Mouse (Mus musculus) stomach, embryonic 15.5 days (tissue): ENCODE data around the gene Tead1. TPM values are rescaled to one million over a fixed set of nuclear protein-coding genes. Genes with fewer than 3 reads are reported as not detected.
A peak's percentile ranks its signal among the peaks of the same experiment; 100 is the strongest.

ENCODE experiments used
- ATAC-seq: fragments of 200-750 bp; cut with Nextera tagmentation; 2 replicates; pipeline ENCODE4 v1.8.0; 2017; ENCODE audit warnings: low read depth, moderate number of reproducible peaks, moderate TSS enrichment; ENCODE audit not compliant: insufficient read depth, low FRiP score
- H3K27ac ChIP-seq: fragments of 300-500 bp; sonication (generic); 2 replicates; pipeline ENCODE4 v1.5.1; 2015; ENCODE audit warnings: mild to moderate bottlenecking, inconsistent platforms
- H3K27me3 ChIP-seq: fragments of 300-500 bp; sonication (generic); replicated peaks from 2 replicates; pipeline ENCODE4 v1.6.1; 2015; ENCODE audit warnings: inconsistent platforms
- H3K36me3 ChIP-seq: fragments of 300-500 bp; sonication (generic); 2 replicates; pipeline ENCODE4 v1.6.1; 2015; ENCODE audit warnings: inconsistent platforms
- H3K4me1 ChIP-seq: fragments of 300-500 bp; sonication (generic); 2 replicates; pipeline ENCODE4 v1.6.1; 2015; ENCODE audit warnings: inconsistent platforms
- H3K4me2 ChIP-seq: fragments of 300-500 bp; sonication (generic); 2 replicates; pipeline ENCODE4 v1.6.1; 2015; ENCODE audit warnings: mild to moderate bottlenecking, inconsistent platforms
- H3K4me3 ChIP-seq: fragments of 300-500 bp; sonication (generic); replicated peaks from 2 replicates; pipeline ENCODE4 v1.5.1; 2015; ENCODE audit warnings: inconsistent platforms
- H3K9ac ChIP-seq: fragments of 300-500 bp; sonication (generic); 2 replicates; pipeline ENCODE4 v1.6.1; 2015; ENCODE audit warnings: inconsistent platforms
- H3K9me3 ChIP-seq: fragments of 300-500 bp; sonication (generic); 2 replicates; pipeline ENCODE4 v1.6.1; 2016; ENCODE audit warnings: inconsistent platforms
- WGBS: fragments of 180-500 bp; shearing (Covaris S2); methylation state at CpG from one replicate; pipeline ENCODE4 v1.1.7; 2015; 5-methylcytosine and 5-hydroxymethylcytosine counted together
- polyA plus RNA-seq: library from polyadenylated mRNA; unstranded; fragments of >200 nt; fragmentation: Nextera tagmentation; extraction: Ambion mirVana; gene quantifications from 2 replicates; pipeline ENCODE4 v1.2.1, GENCODE M21; 2015

Gene Tead1
- polyA plus RNA-seq, 1 experiment from 2014 or later, result 25.7 TPM

DNA sequence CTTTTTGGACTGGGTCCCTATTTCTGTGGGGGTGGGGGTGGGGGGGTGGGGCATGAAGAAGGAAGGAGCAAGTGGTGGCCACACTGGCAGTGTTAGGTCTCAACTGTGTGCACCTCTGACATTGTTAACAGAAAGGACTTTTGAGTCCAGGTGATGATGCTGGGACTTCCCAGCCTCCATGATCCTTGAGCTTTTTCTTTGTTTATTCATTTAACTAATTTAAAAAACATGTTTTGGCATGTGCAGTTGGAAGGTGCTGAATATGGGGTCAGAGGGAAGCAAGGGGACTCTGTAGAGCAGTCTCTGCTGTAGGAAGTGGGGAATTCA lies 149.5 kb downstream of the Tead1 start:
- peaks cover 35% of the 10 kb centered on the region for H3K4me1 ChIP-seq
- no peaks in the 10 kb centered on the region for H3K9me3 ChIP-seq
- H3K36me3 ChIP-seq, result no peaks in the 10 kb centered on the region
- no peak overlapping the region for H3K9ac ChIP-seq
- ATAC-seq, result no peak
- no peak overlapping the region for H3K4me2 ChIP-seq
- no peak overlapping the region for H3K4me3 ChIP-seq
- 0 out of 2 replicates have a peak overlapping the region, but pooled peaks have one; percentile 33 for H3K27ac ChIP-seq
- no peaks in the 10 kb centered on the region for H3K27me3 ChIP-seq

DNA sequence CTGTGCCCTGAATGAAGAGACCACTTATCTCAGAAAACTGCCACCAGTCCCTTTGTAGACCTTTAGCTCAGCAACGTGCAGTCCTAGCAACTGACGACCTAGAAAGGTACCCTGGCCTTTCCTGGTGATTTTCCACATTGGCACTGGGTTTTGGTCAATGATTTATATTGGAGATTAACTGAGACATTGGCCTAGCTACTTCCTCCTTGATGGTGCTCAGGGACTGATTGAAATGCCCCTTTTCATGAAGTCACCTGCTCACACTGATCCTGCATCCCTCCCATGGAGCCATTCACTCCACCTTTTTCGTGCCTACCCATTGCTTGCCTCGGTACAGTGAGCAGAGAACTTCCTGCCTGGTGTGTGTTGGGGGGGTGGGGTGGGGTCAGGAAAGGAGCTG lies 151.8 kb downstream of the Tead1 start:
- Histone ChIP-seq H3K9me3 (no peaks in the 10 kb centered on the region), H3K9ac (no peak overlapping the region), H3K4me1 (peaks cover 21% of the 10 kb centered on the region), H3K4me3 (no peak overlapping the region), H3K4me2 (no peak overlapping the region), H3K27me3 (no peaks in the 10 kb centered on the region), H3K27ac (no peak overlapping the region), H3K36me3 (no peaks in the 10 kb centered on the region)
- ATAC-seq, result no peak
- WGBS, result 62% methylated on average over 4 of the region's 4 CpGs

DNA sequence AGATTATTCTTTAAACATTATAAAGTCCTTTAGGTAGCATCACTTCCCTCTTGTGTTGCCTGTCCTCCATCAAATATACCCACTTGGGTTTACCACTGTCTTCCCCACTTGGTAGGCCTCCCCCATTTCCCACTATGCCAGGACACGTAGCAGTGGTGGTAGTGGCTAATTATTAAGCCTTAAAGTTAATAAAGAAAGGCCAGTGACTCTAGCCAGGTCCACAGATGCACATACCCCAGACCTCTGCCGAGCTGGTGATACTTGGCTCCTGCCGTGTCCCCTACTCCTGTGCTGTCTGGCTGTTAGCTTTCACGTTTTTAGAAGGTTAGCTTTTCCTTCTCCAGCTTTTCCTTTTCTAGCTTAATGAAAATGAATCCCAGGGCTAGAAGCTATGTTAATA lies 152.3 kb downstream of the Tead1 start:
- peak; percentile 43; the same call in 1 of the 2 replicates for ATAC-seq

DNA sequence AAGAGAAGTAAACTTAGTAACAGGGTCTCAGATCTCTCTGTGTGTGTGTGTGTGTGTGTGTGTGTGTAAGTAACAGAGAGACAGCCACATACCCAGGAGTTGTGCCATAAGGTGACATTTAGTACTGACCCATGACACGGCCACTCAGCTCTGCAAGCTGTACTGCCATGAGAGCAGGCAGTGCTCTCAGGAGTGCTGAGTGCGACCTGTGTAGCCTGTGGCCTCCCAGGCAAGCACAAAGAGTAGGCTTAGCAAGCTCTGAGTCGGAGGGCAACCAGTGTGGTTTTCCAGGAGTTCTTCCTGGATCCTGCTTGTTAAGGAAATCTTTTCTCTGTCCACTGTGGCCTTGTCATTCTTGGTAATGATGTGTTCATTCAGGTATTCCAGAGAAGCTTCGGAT lies 154.0 kb downstream of the Tead1 start:
- Histone ChIP-seq H3K9ac (no peak overlapping the region), H3K4me1 (peaks cover 3% of the 10 kb centered on the region; the same call in 1 of the 2 replicates), H3K9me3 (no peaks in the 10 kb centered on the region), H3K36me3 (no peaks in the 10 kb centered on the region), H3K4me3 (no peak overlapping the region), H3K27ac (0 out of 2 replicates have a peak overlapping the region, but pooled peaks have one; percentile 22), H3K27me3 (no peaks in the 10 kb centered on the region), H3K4me2 (no peak overlapping the region)
- WGBS, result 69% methylated on average over 4 of the region's 4 CpGs
- no peak for ATAC-seq

More for the DNA sequence above, 152.3 kb downstream of the Tead1 start:
- Histone ChIP-seq H3K9me3 (no peaks in the 10 kb centered on the region), H3K9ac (no peak overlapping the region), H3K4me3 (no peak overlapping the region), H3K27ac (no peak overlapping the region), H3K36me3 (no peaks in the 10 kb centered on the region), H3K27me3 (no peaks in the 10 kb centered on the region), H3K4me1 (peaks cover 17% of the 10 kb centered on the region), H3K4me2 (no peak overlapping the region)
- 71% methylated on average over 4 of the region's 4 CpGs for WGBS

DNA sequence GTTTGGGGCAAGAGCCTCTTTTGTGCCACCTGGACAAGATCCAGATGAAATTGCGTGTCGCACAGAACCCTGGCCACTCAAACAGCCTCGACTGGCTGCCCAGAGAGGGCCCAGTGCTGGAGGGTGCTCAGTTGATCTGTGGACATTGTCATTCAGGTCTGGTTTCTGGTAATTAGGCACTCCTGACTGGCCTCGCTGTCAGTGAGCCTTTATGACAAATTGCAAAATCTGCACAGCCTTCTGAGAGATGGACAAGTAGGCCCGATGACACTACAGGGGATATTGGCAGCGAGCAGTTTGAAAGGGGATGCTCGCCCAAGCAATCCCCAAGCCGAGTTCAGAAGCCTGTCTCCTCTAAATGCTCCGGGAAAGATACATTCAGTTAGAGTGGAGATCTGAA lies 157.0 kb downstream of the Tead1 start:
- Histone ChIP-seq H3K27me3 (no peaks in the 10 kb centered on the region), H3K36me3 (no peaks in the 10 kb centered on the region), H3K4me3 (no peak overlapping the region), H3K9ac (no peak overlapping the region), H3K27ac (no peak overlapping the region), H3K4me2 (no peak overlapping the region), H3K9me3 (no peaks in the 10 kb centered on the region), H3K4me1 (no peaks in the 10 kb centered on the region)
- ATAC-seq, result no peak
- 84% methylated on average over 9 of the region's 9 CpGs for WGBS

DNA sequence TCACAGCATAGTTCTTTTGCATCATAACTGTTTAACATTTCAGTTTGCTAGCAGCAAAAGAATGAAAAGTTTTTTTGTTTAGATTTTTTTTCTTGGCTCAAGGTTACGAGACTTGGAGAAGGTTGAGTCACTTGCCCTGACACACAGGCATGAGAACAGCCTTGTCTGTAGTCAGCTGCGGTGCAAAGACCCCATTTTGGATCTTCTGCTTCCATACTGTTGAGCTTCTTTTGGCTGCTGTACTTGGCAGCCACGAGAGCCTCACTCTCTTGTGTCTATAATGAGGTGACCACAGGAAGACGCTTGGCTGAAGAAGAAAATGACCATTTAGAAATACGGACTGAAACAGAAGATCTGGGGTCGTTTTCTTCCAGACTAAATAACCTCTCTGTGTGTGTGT lies 159.0 kb downstream of the Tead1 start:
- Histone ChIP-seq H3K27me3 (no peaks in the 10 kb centered on the region), H3K9ac (no peak overlapping the region), H3K4me2 (no peak overlapping the region), H3K27ac (no peak overlapping the region), H3K36me3 (no peaks in the 10 kb centered on the region), H3K4me1 (peaks cover 7% of the 10 kb centered on the region), H3K4me3 (no peak overlapping the region), H3K9me3 (no peaks in the 10 kb centered on the region)
- 82% methylated on average over 6 of the region's 6 CpGs for WGBS
- no peak for ATAC-seq

DNA sequence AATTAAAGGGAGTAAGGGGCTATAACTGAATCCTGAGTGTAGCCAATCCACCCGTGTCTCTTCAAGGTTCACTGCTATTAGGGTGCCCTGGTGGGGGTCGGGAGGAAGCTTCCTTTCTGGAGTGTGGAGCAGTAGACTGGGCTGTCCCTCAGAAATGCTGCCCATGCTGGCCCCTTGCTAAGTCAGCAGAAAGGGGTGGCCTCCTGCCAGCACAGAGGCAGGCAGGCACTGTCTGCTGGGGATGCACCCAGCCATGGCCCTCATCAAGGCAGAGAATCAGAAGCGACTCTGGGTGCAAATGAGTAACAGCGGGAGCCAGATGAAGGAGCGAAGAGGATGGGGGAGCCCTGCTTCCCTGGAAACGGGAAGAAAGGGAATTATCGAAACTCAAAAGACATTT lies 161.2 kb downstream of the Tead1 start:
- peaks cover 7% of the 10 kb centered on the region for H3K4me1 ChIP-seq
- no peaks in the 10 kb centered on the region for H3K36me3 ChIP-seq
- H3K27me3 ChIP-seq, result no peaks in the 10 kb centered on the region
- H3K9ac ChIP-seq, result no peak overlapping the region
- H3K27ac ChIP-seq, result no peak overlapping the region
- H3K4me2 ChIP-seq, result no peak overlapping the region
- no peaks in the 10 kb centered on the region for H3K9me3 ChIP-seq
- ATAC-seq, result no peak
- WGBS, result 62% methylated on average over 7 of the region's 7 CpGs
- H3K4me3 ChIP-seq, result no peak overlapping the region

DNA sequence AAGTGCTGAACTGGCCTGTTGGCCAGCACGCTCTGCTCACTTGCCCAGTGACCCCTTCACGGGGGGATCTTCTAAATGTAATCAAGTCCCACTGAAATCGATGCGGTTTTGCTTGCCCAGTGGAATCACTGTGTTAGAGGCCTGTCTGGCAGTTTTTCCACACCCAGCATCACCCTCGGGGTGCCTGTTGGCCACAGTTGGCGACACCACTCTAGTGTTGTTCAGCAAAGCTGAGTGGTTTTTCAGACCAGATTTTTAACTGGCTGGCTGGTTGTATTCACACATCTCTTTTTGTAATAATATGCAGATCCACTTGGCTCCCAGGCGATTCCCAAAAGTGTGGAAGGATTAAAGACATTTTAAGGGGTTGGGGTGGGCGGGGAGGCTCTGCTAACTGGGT lies 161.8 kb downstream of the Tead1 start:
- no peaks in the 10 kb centered on the region for H3K9me3 ChIP-seq
- no peak overlapping the region for H3K4me3 ChIP-seq
- H3K27me3 ChIP-seq, result no peaks in the 10 kb centered on the region
- 59% methylated on average over 8 of the region's 8 CpGs for WGBS
- H3K4me2 ChIP-seq, result no peak overlapping the region
- H3K4me1 ChIP-seq, result peaks cover 7% of the 10 kb centered on the region
- no peaks in the 10 kb centered on the region for H3K36me3 ChIP-seq
- H3K27ac ChIP-seq, result no peak overlapping the region
- no peak overlapping the region for H3K9ac ChIP-seq
- ATAC-seq, result no peak

DNA sequence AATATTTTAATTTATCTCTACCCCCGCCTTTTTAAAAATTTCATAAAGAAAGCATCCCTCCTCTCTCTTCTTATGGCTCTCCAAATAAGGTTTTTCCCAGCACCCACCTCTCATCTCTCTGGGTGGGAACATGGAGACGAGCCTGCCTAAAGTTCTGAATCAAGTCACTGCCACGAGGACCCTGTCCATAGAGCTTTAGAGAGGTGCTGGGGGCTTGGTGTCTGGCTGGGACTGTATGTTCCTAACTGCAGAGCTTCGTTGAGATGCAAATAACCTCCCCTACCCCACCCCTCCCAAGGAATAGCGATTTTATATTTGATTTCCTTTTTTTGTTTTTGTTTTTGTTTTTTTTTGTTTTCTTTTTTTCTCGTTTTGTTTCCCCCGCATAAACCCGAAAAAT lies 162.4 kb downstream of the Tead1 start:
- no peaks in the 10 kb centered on the region for H3K9me3 ChIP-seq
- ATAC-seq, result no peak
- H3K36me3 ChIP-seq, result no peaks in the 10 kb centered on the region
- no peak overlapping the region for H3K9ac ChIP-seq
- peak overlapping the region; percentile 41 for H3K4me2 ChIP-seq
- H3K27ac ChIP-seq, result peak overlapping the region; percentile 71
- peaks cover 7% of the 10 kb centered on the region for H3K4me1 ChIP-seq
- H3K27me3 ChIP-seq, result no peaks in the 10 kb centered on the region
- 28% methylated on average over 8 of the region's 8 CpGs for WGBS
- H3K4me3 ChIP-seq, result no peak overlapping the region; the same call in 1 of the 2 replicates

DNA sequence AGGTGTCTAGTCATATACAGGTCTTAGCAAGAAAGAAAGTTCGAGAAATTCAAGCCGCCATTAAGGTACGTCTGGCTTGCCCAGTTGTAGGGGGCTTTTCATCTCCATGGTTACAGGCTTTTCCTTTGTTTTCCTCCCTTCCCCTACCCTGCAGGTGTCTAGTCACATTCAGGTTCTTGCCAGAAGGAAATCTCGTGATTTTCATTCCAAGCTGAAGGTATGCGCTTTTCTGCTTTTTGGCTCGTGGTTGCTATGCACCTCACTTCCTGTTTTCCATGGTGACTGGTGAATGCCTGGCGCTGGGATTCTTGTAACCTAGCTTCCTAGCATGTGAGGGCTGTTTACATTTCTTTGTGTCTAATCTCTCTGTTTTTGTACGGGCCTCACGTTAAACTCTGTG lies 162.8 kb downstream of the Tead1 start:
- no peak for ATAC-seq
- peak overlapping the region; percentile 41 for H3K4me2 ChIP-seq
- no peaks in the 10 kb centered on the region for H3K36me3 ChIP-seq
- peak overlapping the region; percentile 71 for H3K27ac ChIP-seq
- 21% methylated on average over 9 of the region's 9 CpGs for WGBS
- peaks cover 7% of the 10 kb centered on the region for H3K4me1 ChIP-seq
- H3K4me3 ChIP-seq, result no peak overlapping the region; the same call in 1 of the 2 replicates
- no peaks in the 10 kb centered on the region for H3K27me3 ChIP-seq
- H3K9ac ChIP-seq, result no peak overlapping the region
- H3K9me3 ChIP-seq, result no peaks in the 10 kb centered on the region

DNA sequence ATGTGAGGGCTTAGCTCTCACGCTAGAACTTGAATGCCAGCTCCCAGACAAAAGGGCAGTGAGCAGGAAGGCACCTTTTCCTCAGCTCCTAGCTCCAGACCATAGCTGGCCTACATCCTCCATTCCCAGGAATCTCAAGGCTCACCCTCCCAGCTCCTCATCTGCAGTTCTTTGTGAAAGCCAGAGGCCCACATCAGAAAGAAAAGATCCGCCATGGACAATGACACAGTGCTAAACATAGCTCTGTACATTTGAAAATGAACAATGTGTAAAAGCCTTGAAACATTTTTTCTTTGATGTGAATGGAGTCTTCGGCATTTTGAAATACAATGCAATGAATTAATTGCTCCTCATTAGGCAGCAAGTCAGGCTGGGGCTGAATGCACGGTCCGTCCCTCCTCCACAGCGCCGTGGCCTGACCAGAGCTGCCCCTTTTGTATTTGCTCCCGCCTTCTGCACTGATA lies 172.2 kb downstream of the Tead1 start:
- no peaks in the 10 kb centered on the region for H3K9me3 ChIP-seq
- no peak overlapping the region for H3K4me3 ChIP-seq
- peaks cover 22% of the 10 kb centered on the region for H3K4me1 ChIP-seq
- no peak overlapping the region for H3K4me2 ChIP-seq
- H3K27me3 ChIP-seq, result no peaks in the 10 kb centered on the region
- 46% methylated on average over 8 of the region's 8 CpGs for WGBS
- H3K36me3 ChIP-seq, result peaks cover 9% of the 10 kb centered on the region; the same call in 1 of the 2 replicates
- no peak overlapping the region; the same call in 1 of the 2 replicates for H3K27ac ChIP-seq
- no peak for ATAC-seq
- no peak overlapping the region for H3K9ac ChIP-seq

DNA sequence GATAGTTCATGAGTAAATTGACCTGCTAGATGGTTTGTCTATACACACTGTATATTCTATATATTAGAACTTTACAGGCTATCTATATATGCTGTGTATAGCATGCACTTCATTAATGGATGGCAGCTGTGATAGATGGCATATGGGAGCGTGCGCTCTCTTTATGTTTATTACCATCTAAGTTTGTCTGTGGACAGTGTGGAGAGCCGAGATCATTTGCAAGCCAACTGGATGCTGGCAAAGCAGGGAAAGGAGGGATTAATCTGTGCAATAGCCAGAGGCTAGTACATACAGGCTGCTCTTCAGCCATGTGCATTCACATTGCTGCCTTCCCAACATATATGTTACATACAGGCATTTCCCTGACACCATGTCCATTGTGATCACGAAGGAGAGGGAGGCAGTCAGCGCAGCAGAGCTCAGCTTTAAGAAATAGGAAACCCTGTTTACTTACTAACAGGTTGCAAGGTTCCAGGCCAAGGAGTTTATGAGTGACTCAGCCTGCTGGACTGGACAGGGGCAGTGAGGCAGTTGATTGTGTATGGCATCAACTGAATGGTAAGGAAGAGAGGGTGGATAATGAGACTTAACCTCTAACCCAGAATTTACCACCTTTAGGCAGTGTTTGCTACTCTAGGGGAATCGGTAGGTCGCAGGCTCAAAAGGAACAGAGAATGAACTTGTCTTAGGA lies 173.2 kb downstream of the Tead1 start:
- Histone ChIP-seq H3K4me3 (no peak overlapping the region), H3K9ac (no peak overlapping the region), H3K27ac (0 out of 2 replicates have a peak overlapping the region, but pooled peaks have one; percentile 14), H3K4me2 (no peak overlapping the region), H3K36me3 (peaks cover 9% of the 10 kb centered on the region; the same call in 1 of the 2 replicates), H3K4me1 (peaks cover 22% of the 10 kb centered on the region), H3K27me3 (no peaks in the 10 kb centered on the region), H3K9me3 (no peaks in the 10 kb centered on the region)
- no peak for ATAC-seq
- 50% methylated on average over 7 of the region's 7 CpGs for WGBS
